11 mouse cellular contexts compared by ENCODE assay signal in genomic region chr19:40586908-40587307, GRCm38 (mm10). TPM values are rescaled to one million over a fixed set of nuclear protein-coding genes. Genes with fewer than 3 reads are reported as not detected.
DNase-seq lines count a peak whose midpoint lies in the region; ATAC-seq and TF ChIP-seq lines count a peak whose summit lies in the region.
"Had no signal": no experiment of that assay in that cellular context is flagged by ENCODE, and none has a peak within 500 bp of the region (broad histone marks: within the 10 kb centered on the region; RNA-seq: fewer than 3 reads in every experiment).

No protein-coding gene starts in this region.

- H3K4me1 ChIP-seq in heart, embryonic 13.5 days = peaks cover 26% of the 10 kb centered on the region
- peaks cover 9% of the 10 kb centered on the region for H3K4me1 ChIP-seq in embryonic facial prominence, embryonic 15.5 days
- H3K4me1 ChIP-seq in limb, embryonic 10.5 days = peaks cover 14% of the 10 kb centered on the region
- peaks cover 6% of the 10 kb centered on the region for H3K4me1 ChIP-seq in midbrain, postnatal 0 days (ENCODE audit: insufficient read depth, low read length)

- peak overlapping the region; percentile 91 for H3K9ac ChIP-seq in heart, embryonic 13.5 days
- H3K9ac ChIP-seq in embryonic facial prominence, embryonic 15.5 days = no peak overlapping the region
- peak overlapping the region; percentile 68; the same call in 1 of the 2 replicates for H3K9ac ChIP-seq in midbrain, postnatal 0 days (replicated peaks; ENCODE audit: low read length, poor library complexity, severe bottlenecking)

- ATAC-seq in heart, embryonic 13.5 days (ENCODE audit: extremely low read depth, insufficient number of reproducible peaks, low FRiP score, low TSS enrichment) = no peak
- ATAC-seq in embryonic facial prominence, embryonic 15.5 days (ENCODE audit: insufficient number of reproducible peaks, low FRiP score, low TSS enrichment, low read depth) = no peak
- no peak for ATAC-seq in midbrain, postnatal 0 days (ENCODE audit: low FRiP score)
- ATAC-seq: CD4-positive, CD25-positive, alpha-beta regulatory T cell, adult 4 months had no signal

- H3K36me3 ChIP-seq in heart, embryonic 13.5 days = peaks cover 44% of the 10 kb centered on the region
- H3K36me3 ChIP-seq in embryonic facial prominence, embryonic 15.5 days = peaks cover 17% of the 10 kb centered on the region
- peaks cover 36% of the 10 kb centered on the region for H3K36me3 ChIP-seq in limb, embryonic 10.5 days
- H3K36me3 ChIP-seq in midbrain, postnatal 0 days (ENCODE audit: insufficient read depth, low read length) = peaks cover under 1% of the 10 kb centered on the region; the same call in 1 of the 2 replicates

- H3K9me3 ChIP-seq in heart, embryonic 13.5 days = no peaks in the 10 kb centered on the region
- H3K9me3 ChIP-seq in embryonic facial prominence, embryonic 15.5 days (replicated peaks) = no peaks in the 10 kb centered on the region
- no peaks in the 10 kb centered on the region for H3K9me3 ChIP-seq in limb, embryonic 10.5 days (replicated peaks)
- H3K9me3 ChIP-seq in midbrain, postnatal 0 days (ENCODE audit: low read length) = no peaks in the 10 kb centered on the region

- H3K4me2 ChIP-seq in heart, embryonic 13.5 days = peak overlapping the region; percentile 95
- H3K4me2 ChIP-seq in embryonic facial prominence, embryonic 15.5 days (replicated peaks) = peak overlapping the region; percentile 69
- peak overlapping the region; percentile 75 for H3K4me2 ChIP-seq in midbrain, postnatal 0 days (ENCODE audit: low read depth, low read length, poor library complexity, severe bottlenecking)

- DNase-seq in heart, adult 18-20 months = no peak
- no peak for DNase-seq in limb, embryonic 10.5 days (ENCODE audit: low spot score)
- no peak for DNase-seq in midbrain, postnatal 0 days (ENCODE audit: low spot score)
- no peak for DNase-seq in ovary, postnatal 14 days (ENCODE audit: low spot score)
- DNase-seq in right cerebral cortex, postnatal 10 days (ENCODE audit: low spot score in 2 of 2) = no peak
- DNase-seq in right cerebral cortex, adult 2 months (ENCODE audit: low spot score in 2 of 2) = no peak
- DNase-seq: adrenal gland, postnatal 14 days; right cerebral cortex, postnatal 14 days had no signal

- WGBS in heart, embryonic 13.5 days = 42% methylated on average over 7 of the region's 7 CpGs
- WGBS in embryonic facial prominence, embryonic 15.5 days = 50% methylated on average over 7 of the region's 7 CpGs
- 63% methylated on average over 7 of the region's 7 CpGs for WGBS in limb, embryonic 10.5 days
- WGBS in midbrain, postnatal 0 days = 57% methylated on average over 7 of the region's 7 CpGs

- peak overlapping the region; percentile 94 for H3K4me3 ChIP-seq in heart, embryonic 13.5 days
- peak overlapping the region; percentile 71 for H3K4me3 ChIP-seq in embryonic facial prominence, embryonic 15.5 days (replicated peaks)
- peak overlapping the region; percentile 74 for H3K4me3 ChIP-seq in limb, embryonic 10.5 days
- H3K4me3 ChIP-seq in midbrain, postnatal 0 days (ENCODE audit: low read depth, low read length) = peak overlapping the region; percentile 45

- TF ChIP-seq CTCF in midbrain, postnatal 0 days (IDR thresholded peaks at IDR 0.05) = no peak

- H3K27ac ChIP-seq in heart, embryonic 13.5 days (replicated peaks) = no peak overlapping the region
- no peak overlapping the region for H3K27ac ChIP-seq in embryonic facial prominence, embryonic 15.5 days (replicated peaks)
- no peak overlapping the region for H3K27ac ChIP-seq in limb, embryonic 10.5 days
- no peak overlapping the region for H3K27ac ChIP-seq in midbrain, postnatal 0 days (ENCODE audit: low read depth, low read length)

- H3K27me3 ChIP-seq in heart, embryonic 13.5 days (replicated peaks) = no peaks in the 10 kb centered on the region
- no peaks in the 10 kb centered on the region for H3K27me3 ChIP-seq in embryonic facial prominence, embryonic 15.5 days
- no peaks in the 10 kb centered on the region for H3K27me3 ChIP-seq in limb, embryonic 10.5 days (ENCODE audit: low read depth, poor library complexity, severe bottlenecking)
- no peaks in the 10 kb centered on the region for H3K27me3 ChIP-seq in midbrain, postnatal 0 days (ENCODE audit: insufficient read depth, low read length)

RNA-seq across cellular contexts. Expression of gene Aldh18a1, which starts 1.4 kb away (rescaled TPM):
- 40.7 and 42.0 TPM in 2 replicates for polyA plus RNA-seq in heart, embryonic 13.5 days (2015; fragmentation: Nextera tagmentation; extraction: Ambion mirVana)
- total RNA-seq in heart, adult 18-20 months (2021) = 1 to 10 TPM; 6.4 to 7.9 TPM
- polyA plus RNA-seq in embryonic facial prominence, embryonic 15.5 days (2015; fragmentation: Nextera tagmentation; extraction: Ambion mirVana) = 64.5 and 65.2 TPM in 2 replicates
- polyA plus RNA-seq in limb, embryonic 10.5 days (2016; fragmentation: Nextera tagmentation; extraction: Ambion mirVana) = 93.5 and 96.1 TPM in 2 replicates
- total RNA-seq in midbrain, postnatal 0 days (2014; rRNA removed) = 67.4 and 73.6 TPM in 2 replicates
- 28.9 and 31.4 TPM in 2 replicates for polyA plus RNA-seq in midbrain, postnatal 0 days (2015; fragmentation: Nextera tagmentation; extraction: Ambion mirVana)

RNA-seq across cellular contexts. Expression of gene Tctn3, which starts 25.1 kb away (rescaled TPM):
- 8.1 and 9.6 TPM in 2 replicates for polyA plus RNA-seq in heart, embryonic 13.5 days (2015; fragmentation: Nextera tagmentation; extraction: Ambion mirVana)
- total RNA-seq in heart, adult 18-20 months (2021) = 1 to 10 TPM; 7.1 to 7.2 TPM
- 13.9 TPM in 2 replicates for polyA plus RNA-seq in embryonic facial prominence, embryonic 15.5 days (2015; fragmentation: Nextera tagmentation; extraction: Ambion mirVana)
- 9.2 and 9.4 TPM in 2 replicates for polyA plus RNA-seq in limb, embryonic 10.5 days (2016; fragmentation: Nextera tagmentation; extraction: Ambion mirVana)
- total RNA-seq in midbrain, postnatal 0 days (2014; rRNA removed) = 28.7 and 35.5 TPM in 2 replicates
- 15.9 and 16.0 TPM in 2 replicates for polyA plus RNA-seq in midbrain, postnatal 0 days (2015; fragmentation: Nextera tagmentation; extraction: Ambion mirVana)

RNA-seq across cellular contexts. Expression of gene Entpd1, which starts 25.3 kb away (rescaled TPM):
- polyA plus RNA-seq in heart, embryonic 13.5 days (2015; fragmentation: Nextera tagmentation; extraction: Ambion mirVana) = 8.0 and 9.2 TPM in 2 replicates
- 10 to 100 TPM; 21.1 to 22.2 TPM for total RNA-seq in heart, adult 18-20 months (2021)
- polyA plus RNA-seq in embryonic facial prominence, embryonic 15.5 days (2015; fragmentation: Nextera tagmentation; extraction: Ambion mirVana) = 16.7 and 17.6 TPM in 2 replicates
- polyA plus RNA-seq in limb, embryonic 10.5 days (2016; fragmentation: Nextera tagmentation; extraction: Ambion mirVana) = 2.0 and 3.9 TPM in 2 replicates
- 9.6 and 13.3 TPM in 2 replicates for total RNA-seq in midbrain, postnatal 0 days (2014; rRNA removed)
- polyA plus RNA-seq in midbrain, postnatal 0 days (2015; fragmentation: Nextera tagmentation; extraction: Ambion mirVana) = 6.9 and 7.3 TPM in 2 replicates
